Mouse (Mus musculus) ES-E14 (cell line): ENCODE results near the gene Scap.

Source experiments
- CHD2 ChIP-seq: IDR thresholded peaks from 2 replicates; pipeline ENCODE4 v1.6.1; 2014; ENCODE audit warnings: mild to moderate bottlenecking, low read depth, low read length, inconsistent platforms
- HCFC1 ChIP-seq: IDR thresholded peaks from 2 replicates; pipeline ENCODE4 v1.6.1; 2012; ENCODE audit warnings: low read length, inconsistent platforms, borderline replicate concordance; ENCODE audit not compliant: insufficient read depth
- MAFK ChIP-seq: IDR thresholded peaks from 2 replicates; pipeline ENCODE4 v1.6.1; 2014; ENCODE audit warnings: mild to moderate bottlenecking, low read depth, low read length, inconsistent platforms; ENCODE audit not compliant: insufficient read depth
- ZC3H11A ChIP-seq: IDR thresholded peaks from 2 replicates; pipeline ENCODE4 v1.6.1; 2012; ENCODE audit warnings: low read depth, mild to moderate bottlenecking, inconsistent platforms, low read length, borderline replicate concordance
- ZNF384 ChIP-seq: IDR thresholded peaks from 2 replicates; pipeline ENCODE4 v1.6.1; 2012; ENCODE audit warnings: low read depth, low read length, inconsistent platforms

DNA sequence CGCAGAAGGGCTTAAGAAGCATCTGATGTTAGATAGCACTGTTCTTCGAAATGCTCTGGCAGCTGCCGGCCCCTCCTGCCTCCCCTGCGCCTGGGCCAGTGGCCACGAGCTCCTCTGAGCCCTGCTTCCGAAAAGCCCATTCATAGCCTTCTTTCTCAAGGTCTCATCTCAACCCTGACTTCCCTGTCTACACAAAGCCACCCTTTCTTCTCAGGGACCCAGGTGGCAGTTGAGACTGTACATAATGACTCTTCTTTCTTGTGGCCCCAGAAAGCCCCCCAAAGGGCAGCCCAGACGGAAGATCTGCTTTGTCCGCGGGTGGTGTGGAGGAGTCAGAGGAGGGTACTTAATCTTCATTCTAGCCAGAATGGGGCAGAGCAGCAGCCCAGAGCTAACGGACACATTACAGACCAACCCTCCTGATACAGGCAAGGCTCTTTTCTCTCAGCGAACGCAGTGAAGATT, 39.8 kb upstream of the Scap start:
- TF ChIP-seq ZNF384: no peak
- TF ChIP-seq CHD2: no peak
- no peak for TF ChIP-seq ZC3H11A
- TF ChIP-seq HCFC1: no peak
- TF ChIP-seq MAFK: no peak
